Mouse (Mus musculus): ENCODE measurements around the gene Rassf10.
"Not testable (repeated sequence)": the region's sequence is repeated elsewhere in the genome, so short reads cannot be mapped to it uniquely, and the experiment has no call there.

Gene Rassf10

GRCm38 (mm10) chr7:112953777-112954291 lies at the start of gene Rassf10:
TSS of gene Rassf10 (plus strand) at chr7:112953962.
- peak; percentile 66 for DNase-seq (ENCODE audit: low spot score)

- DNase-seq (ENCODE audit: low spot score), result no peak
Measured at GRCm38 (mm10) chr7:112906848-112907247, 46.9 kb upstream of the Rassf10 start.

- DNase-seq (ENCODE audit: low spot score), result no peak
Measured at GRCm38 (mm10) chr7:112907468-112907867, 46.3 kb upstream of the Rassf10 start.

GRCm38 (mm10) chr7:112909164-112909563 lies 44.6 kb upstream of the Rassf10 start:
- no peak for DNase-seq (ENCODE audit: low spot score)

DNA sequence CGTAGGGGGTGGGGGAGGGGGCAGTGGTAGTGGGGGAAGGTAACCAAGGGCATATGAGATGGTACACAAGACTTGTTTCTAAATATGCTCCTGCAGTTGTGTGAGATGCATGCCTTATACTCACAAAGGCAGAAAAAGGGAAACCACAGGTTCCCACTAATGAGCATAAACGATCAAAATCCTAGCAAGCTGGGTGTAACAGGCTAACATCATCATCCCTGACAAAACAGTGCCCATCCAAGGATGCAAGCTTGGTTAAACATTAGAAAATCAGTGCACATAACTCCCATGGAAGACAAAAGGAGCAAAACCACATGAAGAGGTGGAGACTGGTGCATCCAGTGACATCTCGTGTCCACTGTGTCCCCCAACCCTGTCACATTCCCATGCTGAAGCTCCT lies 40.8 kb upstream of the Rassf10 start:
- no peak for DNase-seq (ENCODE audit: low spot score)

DNA sequence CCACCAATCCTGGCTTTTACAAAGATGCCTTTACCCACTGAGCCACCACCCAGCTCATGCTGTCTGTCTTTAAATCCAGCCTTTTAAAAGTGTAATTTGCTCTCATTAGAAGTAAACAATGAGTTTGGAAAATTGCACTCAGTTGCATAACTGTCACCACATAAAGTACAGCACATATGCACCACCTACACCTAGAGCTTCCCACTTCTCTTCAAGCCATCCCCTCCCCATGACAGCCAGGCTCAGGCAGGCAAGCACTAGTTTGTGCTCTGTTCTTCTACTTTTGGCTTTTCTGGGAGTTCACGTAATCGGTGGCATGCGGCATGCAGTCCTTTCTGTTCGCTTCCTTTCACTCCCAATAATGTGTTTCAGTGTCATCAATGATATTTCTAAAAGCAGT lies 38.2 kb upstream of the Rassf10 start:
- no peak for DNase-seq (ENCODE audit: low spot score)

DNA sequence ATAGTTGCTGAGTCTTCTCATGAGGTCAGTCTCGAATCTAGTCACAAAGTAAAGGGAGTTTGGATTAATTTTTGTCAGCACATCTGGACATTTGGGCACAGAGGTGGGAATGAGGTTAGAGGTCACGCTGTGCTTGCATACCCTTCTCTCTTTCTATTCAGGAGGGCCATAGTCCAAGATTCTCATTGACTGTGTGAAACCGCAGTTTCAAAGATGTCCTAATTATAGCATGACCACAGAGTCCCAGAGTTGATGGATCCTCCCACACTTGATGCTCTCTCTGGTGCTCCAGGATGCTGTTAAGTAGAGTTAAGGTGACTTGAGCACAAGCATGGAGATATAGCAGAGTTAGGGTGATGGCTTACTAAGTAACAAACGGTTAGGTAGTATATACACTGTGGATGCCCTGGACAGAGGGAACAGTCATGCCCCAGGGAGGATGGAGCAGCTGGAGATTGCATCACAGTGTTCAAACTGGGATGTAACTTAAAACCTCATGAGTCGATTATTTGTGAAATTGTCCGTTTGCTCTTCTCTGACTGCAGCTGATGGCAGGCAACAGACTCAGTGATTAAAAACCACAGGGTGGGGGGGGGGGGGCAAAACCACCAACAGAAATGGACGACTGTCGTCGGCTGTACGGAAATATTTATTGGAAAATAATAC lies 36.0 kb upstream of the Rassf10 start:
- DNase-seq (ENCODE audit: low spot score), result no peak

DNA sequence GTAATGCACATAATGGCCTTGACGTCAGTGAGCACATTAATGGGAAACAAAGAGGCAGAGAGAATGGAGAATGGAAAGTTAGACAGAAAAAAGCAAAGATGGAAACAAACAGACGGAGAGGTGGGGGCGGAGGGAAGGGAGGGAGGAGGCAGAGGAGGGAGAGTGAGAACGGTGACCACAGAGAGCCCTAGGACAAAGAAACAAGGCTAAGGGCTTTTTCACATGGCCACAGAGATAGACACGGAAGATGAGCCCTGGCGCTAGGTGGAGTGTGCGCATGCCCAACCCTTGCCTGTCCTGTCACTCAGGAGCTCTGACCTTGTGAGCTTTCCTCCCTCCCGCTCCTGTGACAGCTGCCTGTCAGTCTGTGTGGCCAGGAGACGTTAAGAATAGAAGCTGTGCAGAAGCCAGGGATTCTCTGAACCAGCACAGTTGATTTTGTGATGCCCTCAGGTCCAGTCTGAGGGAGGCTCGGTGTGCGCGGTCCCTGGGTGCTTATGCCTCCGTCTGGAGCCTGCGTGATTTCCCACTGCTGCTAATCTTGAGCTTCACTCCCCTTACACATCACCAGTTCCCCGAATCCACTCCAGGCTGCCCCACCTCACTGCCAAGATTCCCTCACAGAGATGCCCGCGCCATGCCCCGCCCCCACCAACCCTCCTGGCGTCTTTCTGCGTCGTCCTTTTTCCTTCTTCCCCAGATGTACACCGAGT lies 35.3 kb upstream of the Rassf10 start:
- DNase-seq (ENCODE audit: low spot score), result no peak

DNA sequence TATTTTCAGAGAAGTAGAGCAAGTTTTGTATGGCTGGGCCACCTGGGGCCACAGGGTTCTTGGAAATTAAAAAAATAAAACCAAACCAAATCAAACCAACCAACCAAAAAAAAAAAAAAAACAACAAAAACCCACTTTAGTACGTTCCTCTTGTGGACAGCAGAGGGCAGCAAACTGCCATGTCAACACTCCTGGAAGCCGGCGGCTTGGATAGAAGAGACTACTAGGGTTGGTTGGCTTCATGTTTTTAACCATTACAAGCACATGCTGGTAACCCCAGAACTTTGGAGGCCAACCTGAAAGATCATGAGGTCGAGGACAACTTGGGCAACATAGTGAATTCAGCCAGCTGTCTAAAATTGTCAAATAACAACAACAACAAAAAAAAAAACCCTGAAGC lies 33.9 kb upstream of the Rassf10 start:
- peak; percentile 42 for DNase-seq (ENCODE audit: low spot score)

DNA sequence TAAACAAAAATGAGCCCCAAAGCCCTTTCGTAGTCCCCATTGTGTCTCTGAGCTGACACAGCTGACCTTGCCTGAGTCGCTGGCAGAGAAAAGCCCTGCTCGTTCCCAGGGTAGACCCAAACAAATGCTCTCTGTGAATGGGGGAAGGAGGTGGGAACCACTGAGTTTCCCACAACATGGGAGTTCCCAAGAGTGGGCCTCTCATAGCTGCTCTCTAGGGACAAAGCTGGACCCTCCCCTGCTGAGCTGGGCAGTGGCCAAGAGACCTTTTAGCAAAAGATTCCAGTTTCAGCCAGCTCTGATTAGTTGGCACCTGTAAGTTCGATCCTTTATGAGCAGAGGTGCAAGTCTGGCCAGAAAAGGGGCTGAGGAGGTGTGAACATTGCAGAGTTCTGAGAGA lies 31.0 kb upstream of the Rassf10 start:
- DNase-seq (ENCODE audit: low spot score), result no peak

- no peak for DNase-seq (ENCODE audit: low spot score)
Measured at GRCm38 (mm10) chr7:112923712-112924111, 30.1 kb upstream of the Rassf10 start.

GRCm38 (mm10) chr7:112930669-112931068 lies 23.1 kb upstream of the Rassf10 start:
- no peak for DNase-seq (ENCODE audit: low spot score)

DNA sequence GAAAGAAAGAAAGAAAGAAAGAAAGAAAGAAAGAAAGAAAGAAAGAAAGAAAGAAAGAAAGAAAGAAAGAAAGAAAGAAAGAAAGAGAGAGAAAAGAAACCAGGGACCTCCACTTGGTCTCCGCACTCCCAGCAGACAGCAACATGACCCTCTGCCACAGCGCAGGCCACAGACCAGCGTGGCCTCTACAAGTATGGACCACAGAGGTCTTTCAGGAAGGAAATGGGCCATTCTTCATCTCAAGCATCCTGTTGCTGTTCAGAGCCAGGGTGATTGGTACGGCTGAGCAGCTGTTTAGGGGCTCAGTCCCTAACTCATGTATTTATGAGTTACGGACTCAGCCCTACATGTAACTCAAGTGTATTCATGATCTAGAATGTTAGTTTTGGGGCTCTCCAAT lies 17.9 kb upstream of the Rassf10 start:
- DNase-seq (ENCODE audit: low spot score), result not testable (repeated sequence)

- no peak for DNase-seq (ENCODE audit: low spot score)
Measured at GRCm38 (mm10) chr7:112937089-112937488, 16.7 kb upstream of the Rassf10 start.

- DNase-seq (ENCODE audit: low spot score), result no peak
Measured at GRCm38 (mm10) chr7:112938959-112939358, 14.8 kb upstream of the Rassf10 start.

- DNase-seq (ENCODE audit: low spot score), result no peak
Measured at GRCm38 (mm10) chr7:112942567-112942966, 11.2 kb upstream of the Rassf10 start.

DNA sequence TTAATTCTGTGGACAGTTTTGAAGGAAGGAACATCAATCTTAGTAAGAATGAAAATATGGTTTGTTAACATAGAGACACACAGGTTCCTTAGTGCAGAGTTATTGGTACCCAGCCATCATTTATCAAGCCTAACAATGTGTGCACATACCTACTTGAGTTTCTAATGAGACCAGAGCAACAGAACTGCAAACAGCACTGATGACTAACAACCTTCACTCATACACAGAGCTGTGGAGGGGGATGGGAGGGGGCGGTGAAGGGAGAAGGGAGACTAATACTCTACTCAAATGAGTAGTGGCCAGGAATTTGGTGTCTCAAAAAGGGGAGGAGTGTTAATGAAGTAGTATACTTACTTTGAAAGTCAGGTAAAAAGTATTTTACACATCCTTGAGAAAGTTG lies 10.7 kb upstream of the Rassf10 start:
- DNase-seq (ENCODE audit: low spot score), result no peak

GRCm38 (mm10) chr7:112946706-112947105 lies 7.1 kb upstream of the Rassf10 start:
- DNase-seq (ENCODE audit: low spot score), result no peak

GRCm38 (mm10) chr7:112954351-112955102 lies 765 bp downstream of the Rassf10 start:
- peak; percentile 15 for DNase-seq (ENCODE audit: low spot score)

GRCm38 (mm10) chr7:112955103-112955827 lies 1.5 kb downstream of the Rassf10 start:
- no peak for DNase-seq (ENCODE audit: low spot score)

GRCm38 (mm10) chr7:112955955-112956354 lies 2.2 kb downstream of the Rassf10 start:
- no peak for DNase-seq (ENCODE audit: low spot score)

DNA sequence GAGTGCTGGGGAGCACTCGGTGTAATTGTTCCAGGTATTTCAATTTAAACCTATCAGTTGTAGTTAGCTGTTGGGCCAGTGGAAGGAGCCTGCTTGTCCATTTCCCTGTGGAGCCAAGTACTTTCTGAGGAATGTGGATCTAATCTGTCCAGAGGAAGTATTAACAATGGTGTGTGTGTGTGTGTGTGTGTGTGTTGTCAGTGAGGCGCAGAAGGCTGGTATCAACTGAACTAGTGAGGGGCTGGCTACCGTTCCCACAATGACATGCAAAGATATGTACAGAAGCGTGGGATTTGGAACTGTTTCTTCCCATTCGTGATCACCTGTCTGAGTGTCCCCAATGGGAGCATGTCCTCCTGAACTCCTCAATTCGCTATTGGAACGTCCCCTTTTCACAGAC lies 3.2 kb downstream of the Rassf10 start:
- no peak for DNase-seq (ENCODE audit: low spot score)

Data from urinary bladder, postnatal 25 days (tissue).